Mouse (Mus musculus): ENCODE results near the gene Dock6. TPM values are rescaled to one million over a fixed set of nuclear protein-coding genes. Genes with fewer than 3 reads are reported as not detected.
A peak's percentile ranks its signal among the peaks of the same experiment; 100 is the strongest.
"Not testable (repeated sequence)": the region's sequence is repeated elsewhere in the genome, so short reads cannot be mapped to it uniquely, and the experiment has no call there.

Gene Dock6
- polyA plus RNA-seq, 1 experiment from 2014 or later, result 50.3 TPM

DNA sequence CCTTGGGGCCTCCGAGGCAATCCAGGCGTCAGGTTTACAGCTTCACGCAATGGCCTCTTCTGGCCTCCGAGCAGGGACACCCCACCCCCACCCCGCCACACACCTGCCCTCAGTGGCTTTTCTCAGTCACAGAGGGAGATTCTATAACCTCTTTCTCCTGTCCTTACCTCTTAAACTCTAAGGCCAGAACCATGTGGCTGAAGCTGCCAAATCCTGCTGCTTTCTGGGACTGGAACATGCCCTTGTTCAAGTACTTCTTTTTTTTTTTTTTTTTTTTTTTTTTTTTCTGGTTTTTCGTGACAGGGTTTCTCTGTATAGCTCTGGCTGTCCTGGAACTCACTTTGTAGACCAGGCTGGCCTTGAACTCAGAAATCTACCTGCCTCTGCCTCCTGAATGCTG lies 7.9 kb upstream of the Dock6 start:
- H3K36me3 ChIP-seq; H3K27me3 ChIP-seq (replicated peaks); H3K4me1 ChIP-seq; H3K4me3 ChIP-seq; H3K4me2 ChIP-seq; ATAC-seq (ENCODE audit: extremely low read depth, insufficient number of reproducible peaks, low FRiP score, low TSS enrichment); H3K9me3 ChIP-seq; H3K27ac ChIP-seq (replicated peaks); H3K9ac ChIP-seq: not testable (repeated sequence)
- 70% methylated on average over 6 of the region's 6 CpGs for WGBS

DNA sequence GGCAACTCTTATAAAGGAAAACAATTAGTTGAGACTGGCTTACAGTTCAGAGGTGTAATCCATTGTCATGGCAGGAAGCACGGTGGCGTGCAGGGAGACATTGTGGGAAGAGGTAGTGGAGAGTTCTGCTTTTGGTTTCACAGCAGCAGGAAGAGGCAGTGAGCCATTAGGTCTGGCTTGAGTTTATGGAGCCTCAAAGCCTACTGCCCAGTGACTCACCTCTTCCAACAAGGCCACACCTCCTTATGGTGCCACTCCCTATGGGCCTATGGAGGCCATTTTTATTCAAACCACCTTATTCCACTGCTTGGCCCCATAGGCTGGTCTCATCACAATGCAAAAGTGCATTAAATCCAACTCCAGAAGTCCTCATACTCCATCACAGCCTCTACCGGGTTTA lies 7.2 kb upstream of the Dock6 start:
- no peak overlapping the region for H3K9ac ChIP-seq
- peaks cover 6% of the 10 kb centered on the region; the same call in 1 of the 2 replicates for H3K9me3 ChIP-seq
- no peaks in the 10 kb centered on the region for H3K27me3 ChIP-seq (replicated peaks)
- H3K4me3 ChIP-seq, result no peak overlapping the region
- ATAC-seq (ENCODE audit: extremely low read depth, insufficient number of reproducible peaks, low FRiP score, low TSS enrichment), result no peak
- no peaks in the 10 kb centered on the region for H3K36me3 ChIP-seq
- 81% methylated on average over 3 of the region's 3 CpGs for WGBS
- no peak overlapping the region for H3K4me2 ChIP-seq
- no peak overlapping the region for H3K27ac ChIP-seq (replicated peaks)
- peaks cover 9% of the 10 kb centered on the region; the same call in 1 of the 2 replicates for H3K4me1 ChIP-seq

DNA sequence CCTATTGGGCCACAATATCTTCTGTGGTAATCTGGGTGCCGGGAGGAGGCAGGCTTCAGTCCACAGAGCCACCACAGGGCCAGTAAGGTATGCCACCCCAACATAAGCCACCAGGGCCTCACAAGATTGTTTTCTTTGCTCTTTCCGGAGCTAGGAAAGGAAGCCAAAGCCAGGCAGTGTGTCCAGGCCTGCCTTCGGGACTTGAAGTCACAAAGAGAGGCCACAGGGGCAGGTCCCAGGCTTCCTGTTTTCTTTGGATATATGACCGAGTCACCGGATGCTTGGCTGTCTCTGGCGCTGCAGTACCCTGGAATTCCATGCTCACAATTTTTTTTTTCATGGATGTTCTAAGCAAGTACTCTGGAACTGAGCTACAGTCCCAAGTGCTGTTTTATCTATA lies 5.6 kb upstream of the Dock6 start:
- H3K4me1 ChIP-seq, result peaks cover 9% of the 10 kb centered on the region; the same call in 1 of the 2 replicates
- WGBS, result 48% methylated on average over 6 of the region's 6 CpGs
- peak; percentile 59; the same call in 1 of the 2 replicates for ATAC-seq (ENCODE audit: extremely low read depth, insufficient number of reproducible peaks, low FRiP score, low TSS enrichment)
- no peaks in the 10 kb centered on the region for H3K36me3 ChIP-seq
- no peak overlapping the region for H3K9ac ChIP-seq
- H3K27me3 ChIP-seq (replicated peaks), result no peaks in the 10 kb centered on the region
- peak overlapping the region; percentile 80 for H3K27ac ChIP-seq (replicated peaks)
- H3K4me3 ChIP-seq, result no peak overlapping the region
- H3K9me3 ChIP-seq, result peaks cover 6% of the 10 kb centered on the region; the same call in 1 of the 2 replicates
- H3K4me2 ChIP-seq, result no peak overlapping the region

DNA sequence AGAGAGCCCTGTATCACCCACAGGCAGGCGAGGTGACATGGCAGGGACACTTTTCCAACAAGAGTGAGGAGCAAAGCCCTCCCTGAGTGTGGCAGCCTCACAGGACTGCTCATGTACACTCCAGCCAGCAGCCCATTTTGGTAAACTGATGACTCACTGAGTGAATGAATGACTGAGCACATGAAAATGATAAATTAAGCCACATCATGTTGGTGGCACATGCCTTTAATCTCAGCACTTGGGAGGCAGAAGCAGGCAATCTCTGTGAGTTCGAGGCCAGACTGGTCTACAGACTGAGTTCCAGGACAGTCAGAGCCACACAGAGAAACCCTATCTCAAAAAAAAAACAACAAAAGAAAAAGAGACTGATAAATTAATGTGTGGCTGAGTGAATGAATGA lies 5.1 kb upstream of the Dock6 start:
- Histone ChIP-seq H3K27ac (replicated peaks) (peak overlapping the region; percentile 80), H3K4me1 (peaks cover 13% of the 10 kb centered on the region; the same call in 1 of the 2 replicates), H3K9ac (no peak overlapping the region), H3K4me3 (no peak overlapping the region), H3K9me3 (peaks cover 6% of the 10 kb centered on the region; the same call in 1 of the 2 replicates), H3K27me3 (replicated peaks) (no peaks in the 10 kb centered on the region), H3K4me2 (no peak overlapping the region), H3K36me3 (no peaks in the 10 kb centered on the region)
- no peak for ATAC-seq (ENCODE audit: extremely low read depth, insufficient number of reproducible peaks, low FRiP score, low TSS enrichment)
- 47% methylated on average over 2 of the region's 2 CpGs for WGBS

DNA sequence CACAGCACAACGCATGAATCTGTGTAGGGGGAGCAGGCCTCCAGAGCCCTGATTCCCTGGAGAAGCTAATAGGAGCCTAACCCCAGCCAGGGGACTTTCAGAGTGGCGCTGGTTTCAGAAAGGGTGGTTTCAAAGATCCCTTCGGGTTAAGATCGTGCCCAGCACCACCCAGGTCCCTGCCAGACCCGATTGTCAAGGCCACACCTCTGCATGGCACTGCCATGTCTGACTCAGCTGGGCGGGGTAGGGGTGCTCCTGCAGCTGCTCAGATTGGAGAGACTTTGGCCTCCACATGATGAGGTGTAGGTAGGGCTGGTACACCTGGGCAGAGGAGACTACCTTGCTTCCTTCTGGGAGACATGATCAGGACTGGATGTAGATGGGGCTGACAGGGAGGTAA lies 2.5 kb upstream of the Dock6 start:
- Histone ChIP-seq H3K4me2 (no peak overlapping the region), H3K27ac (replicated peaks) (no peak overlapping the region), H3K4me1 (peaks cover 26% of the 10 kb centered on the region), H3K9me3 (no peaks in the 10 kb centered on the region), H3K4me3 (no peak overlapping the region), H3K36me3 (no peaks in the 10 kb centered on the region), H3K27me3 (replicated peaks) (no peaks in the 10 kb centered on the region), H3K9ac (no peak overlapping the region)
- ATAC-seq (ENCODE audit: extremely low read depth, insufficient number of reproducible peaks, low FRiP score, low TSS enrichment), result no peak
- 87% methylated on average over 6 of the region's 6 CpGs for WGBS

DNA sequence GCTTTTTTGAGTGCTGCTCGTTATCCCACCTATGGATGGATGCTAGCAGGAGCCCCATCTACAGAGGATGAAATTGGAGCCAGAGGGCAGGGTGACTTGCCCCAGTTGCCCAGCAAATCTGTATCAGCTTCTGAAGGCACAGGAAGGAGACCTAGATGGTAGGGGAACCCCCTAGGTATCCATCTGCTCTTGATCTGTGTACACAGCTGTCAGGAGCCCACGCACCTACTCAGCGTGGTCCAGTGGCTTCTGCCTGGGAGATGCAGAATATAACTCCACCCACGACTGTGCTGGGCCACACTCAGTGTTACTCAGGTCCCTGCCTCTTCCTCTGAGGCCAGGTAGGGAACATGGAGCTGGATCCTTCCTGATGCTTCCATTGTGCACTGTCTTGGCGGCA lies 1.5 kb upstream of the Dock6 start:
- no peak overlapping the region for H3K4me3 ChIP-seq
- ATAC-seq (ENCODE audit: extremely low read depth, insufficient number of reproducible peaks, low FRiP score, low TSS enrichment), result no peak
- no peak overlapping the region for H3K27ac ChIP-seq (replicated peaks)
- H3K4me2 ChIP-seq, result no peak overlapping the region
- no peaks in the 10 kb centered on the region for H3K9me3 ChIP-seq
- no peaks in the 10 kb centered on the region for H3K36me3 ChIP-seq
- H3K9ac ChIP-seq, result no peak overlapping the region
- WGBS, result 76% methylated on average over 5 of the region's 5 CpGs
- peaks cover 31% of the 10 kb centered on the region for H3K4me1 ChIP-seq
- no peaks in the 10 kb centered on the region for H3K27me3 ChIP-seq (replicated peaks)

DNA sequence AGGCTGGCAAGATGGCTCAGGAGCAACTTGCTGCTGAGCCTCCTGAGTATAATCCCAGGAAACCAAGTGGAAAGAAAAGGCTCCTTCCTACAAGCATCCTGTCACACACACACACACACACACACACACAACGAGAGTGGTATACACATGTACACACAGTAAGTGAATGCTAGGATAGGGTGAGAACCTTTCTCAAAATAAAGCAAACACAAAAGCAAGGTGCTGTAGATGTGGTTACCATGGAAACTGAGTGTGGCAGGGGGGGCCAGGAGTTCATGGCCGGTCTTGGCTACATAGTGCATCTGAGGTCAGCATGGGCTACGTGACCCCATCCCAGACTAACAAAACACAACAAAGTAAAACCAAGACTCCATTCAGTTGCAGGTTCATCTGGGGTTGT lies 1.4 kb downstream of the Dock6 start:
- Histone ChIP-seq H3K9me3 (no peaks in the 10 kb centered on the region), H3K4me3 (peak overlapping the region; percentile 88), H3K4me1 (peaks cover 50% of the 10 kb centered on the region), H3K36me3 (peaks cover 2% of the 10 kb centered on the region; the same call in 1 of the 2 replicates), H3K27ac (replicated peaks) (peak overlapping the region; percentile 81), H3K9ac (peak overlapping the region; percentile 94), H3K4me2 (peak overlapping the region; percentile 77), H3K27me3 (replicated peaks) (no peaks in the 10 kb centered on the region)
- ATAC-seq (ENCODE audit: extremely low read depth, insufficient number of reproducible peaks, low FRiP score, low TSS enrichment), result no peak
- 62% methylated on average over 3 of the region's 3 CpGs for WGBS

DNA sequence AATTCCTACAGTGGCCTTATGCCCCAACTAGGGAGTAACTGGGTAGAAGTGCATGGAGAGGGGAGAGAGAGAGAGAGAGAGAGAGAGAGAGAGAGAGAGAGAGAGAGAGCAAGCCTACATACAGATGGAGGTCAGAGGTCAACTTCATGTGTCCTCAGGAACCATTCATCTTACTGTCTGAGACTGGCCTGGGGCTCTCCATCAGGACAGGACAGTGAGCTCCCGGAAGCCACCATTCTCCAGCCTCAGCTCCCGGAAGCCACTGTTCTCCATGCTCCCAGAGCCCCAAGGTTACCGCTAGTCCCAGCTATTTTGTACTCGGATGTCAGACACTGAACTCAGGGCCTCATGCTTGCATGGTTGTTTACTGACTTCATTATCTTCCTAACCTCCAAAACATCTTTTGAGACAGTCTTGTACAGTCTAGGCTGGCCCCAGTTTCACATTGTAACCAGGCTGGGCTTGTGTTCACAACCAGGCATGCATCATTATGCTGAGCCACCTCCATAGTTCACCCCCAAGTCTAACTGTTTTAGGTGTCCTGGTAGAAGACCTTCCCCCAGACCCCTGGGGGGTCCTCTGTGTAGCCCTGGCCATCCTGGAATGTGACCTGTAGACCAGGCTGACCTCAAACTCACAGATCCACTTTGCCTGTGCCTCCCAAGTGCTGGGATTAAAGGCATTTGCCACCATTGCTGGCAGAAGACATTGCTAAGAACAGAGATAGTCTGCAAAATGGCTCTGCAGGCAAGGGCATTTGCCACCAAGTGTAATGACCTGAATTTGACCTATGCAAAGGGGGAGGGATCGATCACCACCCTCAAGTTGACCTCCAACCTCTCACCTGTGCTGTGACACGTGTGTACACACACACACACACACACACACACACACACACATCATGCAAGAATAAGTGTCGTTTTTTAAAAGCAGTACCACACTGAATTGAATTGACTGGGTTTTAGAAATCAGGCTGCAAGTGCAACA lies 2.5 kb downstream of the Dock6 start:
- peaks cover 13% of the 10 kb centered on the region for H3K36me3 ChIP-seq
- H3K9ac ChIP-seq, result peak overlapping the region; percentile 94
- peak overlapping the region; percentile 81 for H3K27ac ChIP-seq (replicated peaks)
- WGBS, result 73% methylated on average over 7 of the region's 7 CpGs
- ATAC-seq (ENCODE audit: extremely low read depth, insufficient number of reproducible peaks, low FRiP score, low TSS enrichment), result no peak
- H3K4me1 ChIP-seq, result peaks cover 61% of the 10 kb centered on the region
- peak overlapping the region; percentile 88 for H3K4me3 ChIP-seq
- peak overlapping the region; percentile 77 for H3K4me2 ChIP-seq
- no peaks in the 10 kb centered on the region for H3K9me3 ChIP-seq
- no peaks in the 10 kb centered on the region for H3K27me3 ChIP-seq (replicated peaks)

DNA sequence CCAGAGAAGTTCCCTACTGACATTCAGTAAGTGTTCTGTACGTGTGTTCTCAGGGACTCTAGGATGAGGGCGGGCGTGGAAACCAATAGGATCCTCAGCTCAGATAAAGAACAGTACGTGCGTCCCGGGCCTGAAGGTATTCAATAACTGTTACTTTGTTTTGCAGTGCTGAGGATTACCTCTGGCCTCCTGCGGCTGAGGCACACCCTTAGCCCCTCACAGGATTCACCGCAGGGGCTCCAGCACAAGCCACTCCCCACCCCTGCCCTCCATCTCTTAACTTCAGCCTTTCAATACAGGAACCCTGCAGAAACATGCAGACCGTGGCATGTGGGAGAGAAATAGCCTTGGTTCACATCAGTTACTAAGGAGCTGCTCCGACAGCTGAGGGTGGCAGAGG lies 4.5 kb downstream of the Dock6 start:
- H3K27me3 ChIP-seq (replicated peaks), result no peaks in the 10 kb centered on the region
- peak overlapping the region; percentile 80 for H3K9ac ChIP-seq
- H3K4me1 ChIP-seq, result peaks cover 66% of the 10 kb centered on the region
- no peaks in the 10 kb centered on the region for H3K9me3 ChIP-seq
- peaks cover 30% of the 10 kb centered on the region for H3K36me3 ChIP-seq
- H3K27ac ChIP-seq (replicated peaks), result peak overlapping the region; percentile 95
- H3K4me2 ChIP-seq, result peak overlapping the region; percentile 72
- no peak for ATAC-seq (ENCODE audit: extremely low read depth, insufficient number of reproducible peaks, low FRiP score, low TSS enrichment)
- 0 out of 2 replicates have a peak overlapping the region, but pooled peaks have one; percentile 46 for H3K4me3 ChIP-seq
- 28% methylated on average over 10 of the region's 10 CpGs for WGBS

DNA sequence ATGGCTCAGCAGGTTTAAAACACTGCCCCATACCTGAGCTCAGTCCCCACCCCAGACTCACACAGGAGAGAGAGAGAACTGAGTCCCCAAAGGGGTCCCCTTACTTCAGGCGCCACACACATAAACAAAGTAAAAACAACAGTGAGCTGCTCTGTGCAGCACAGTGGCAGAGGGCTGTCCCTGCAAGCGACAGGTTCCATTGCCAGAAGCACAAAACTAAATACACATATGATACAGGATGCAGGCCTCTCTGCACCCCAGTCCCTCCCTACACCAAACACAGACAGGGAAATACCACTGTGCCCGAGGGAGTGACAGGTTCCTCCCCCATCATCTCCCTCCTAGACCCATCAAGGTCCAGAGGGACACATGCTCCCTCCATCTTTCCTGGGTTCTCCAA lies 5.0 kb downstream of the Dock6 start:
- WGBS, result 18% methylated on average over 3 of the region's 3 CpGs
- H3K4me1 ChIP-seq, result peaks cover 68% of the 10 kb centered on the region
- peak overlapping the region; percentile 72 for H3K4me2 ChIP-seq
- H3K9me3 ChIP-seq, result no peaks in the 10 kb centered on the region
- H3K27ac ChIP-seq (replicated peaks), result peak overlapping the region; percentile 95
- peak overlapping the region; percentile 46 for H3K4me3 ChIP-seq
- no peaks in the 10 kb centered on the region for H3K27me3 ChIP-seq (replicated peaks)
- peak overlapping the region; percentile 80 for H3K9ac ChIP-seq
- ATAC-seq (ENCODE audit: extremely low read depth, insufficient number of reproducible peaks, low FRiP score, low TSS enrichment), result no peak
- H3K36me3 ChIP-seq, result peaks cover 33% of the 10 kb centered on the region

DNA sequence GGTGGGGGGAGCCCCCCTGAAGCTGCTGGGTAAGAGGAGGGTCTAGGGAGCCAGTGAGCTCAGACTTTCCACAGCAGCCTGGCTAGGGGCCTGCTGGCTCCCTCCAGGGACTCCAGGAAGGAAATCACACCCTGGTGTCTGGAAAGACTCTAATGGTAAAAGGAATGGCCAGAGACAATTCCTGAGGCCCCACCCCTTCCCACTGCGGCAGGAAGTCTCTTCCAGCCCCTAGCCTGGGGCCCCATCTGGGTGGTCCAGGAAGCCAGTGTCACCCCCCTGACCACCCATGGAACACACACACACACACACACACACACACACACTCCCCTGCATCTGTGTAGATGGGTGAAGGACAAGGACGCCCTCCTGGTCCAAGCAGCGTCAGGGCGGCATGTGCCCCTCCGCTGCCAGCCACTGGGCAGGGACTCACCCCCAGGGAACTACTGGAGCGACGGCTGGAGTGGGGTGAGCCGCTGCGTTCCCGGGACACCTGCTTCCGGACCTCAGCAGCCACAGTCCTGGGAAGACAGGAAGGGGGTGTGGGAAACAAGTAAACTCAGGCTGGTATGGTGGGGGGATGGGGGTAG lies 5.6 kb downstream of the Dock6 start:
- peak; percentile 52; the same call in 1 of the 2 replicates for ATAC-seq (ENCODE audit: extremely low read depth, insufficient number of reproducible peaks, low FRiP score, low TSS enrichment)
- Histone ChIP-seq H3K27ac (replicated peaks) (peak overlapping the region; percentile 95), H3K27me3 (replicated peaks) (no peaks in the 10 kb centered on the region), H3K4me1 (peaks cover 70% of the 10 kb centered on the region), H3K9ac (peak overlapping the region; percentile 80), H3K4me2 (peak overlapping the region; percentile 72), H3K4me3 (peak overlapping the region; percentile 46), H3K36me3 (peaks cover 36% of the 10 kb centered on the region), H3K9me3 (no peaks in the 10 kb centered on the region)
- WGBS, result 10% methylated on average over 11 of the region's 11 CpGs

Measured in heart, embryonic 13.5 days (tissue).